Comparison of ENCODE assay signal across 25 mouse cellular contexts in the genomic region with DNA sequence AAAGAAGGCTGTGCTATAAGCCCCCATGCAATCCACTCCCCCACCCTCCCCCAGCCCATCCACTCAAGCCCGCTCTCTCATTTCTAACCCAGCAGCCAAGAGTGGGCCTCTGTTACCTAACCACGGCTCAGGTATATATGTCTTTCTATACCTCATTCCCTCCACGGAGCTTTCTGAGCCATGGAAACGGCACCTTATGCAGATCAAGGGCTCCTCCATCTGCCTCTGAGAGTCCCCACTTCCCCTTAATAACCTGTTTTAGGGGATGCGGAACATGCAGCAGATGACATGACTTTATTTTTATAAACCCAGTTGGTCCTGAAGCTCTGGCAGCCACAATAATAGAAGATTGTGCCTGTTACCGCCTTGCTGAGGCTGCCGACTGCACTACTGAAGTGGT.
DNase-seq lines count a peak whose midpoint lies in the region; ATAC-seq and TF ChIP-seq lines count a peak whose summit lies in the region.
"Had no signal": no experiment of that assay in that cellular context is flagged by ENCODE, and none has a peak within 500 bp of the region (broad histone marks: within the 10 kb centered on the region; RNA-seq: fewer than 3 reads in every experiment).

No protein-coding gene starts in this region.

- peaks cover 16% of the 10 kb centered on the region for H3K4me1 ChIP-seq in forebrain, embryonic 15.5 days
- H3K4me1 ChIP-seq in forebrain, embryonic 16.5 days (replicated peaks; ENCODE audit: control insufficient read depth, insufficient read depth, low read length), result peaks cover 12% of the 10 kb centered on the region; the same call in 1 of the 2 replicates
- peaks cover 8% of the 10 kb centered on the region; the same call in 1 of the 2 replicates for H3K4me1 ChIP-seq in midbrain, embryonic 12.5 days
- peaks cover 33% of the 10 kb centered on the region for H3K4me1 ChIP-seq in neural tube, embryonic 15.5 days
- H3K4me1 ChIP-seq: megakaryocyte, embryonic 14.5 days had no signal

- H3K4me3 ChIP-seq in forebrain, embryonic 15.5 days, result no peak overlapping the region
- no peak overlapping the region for H3K4me3 ChIP-seq in forebrain, embryonic 16.5 days (replicated peaks; ENCODE audit: low read length)
- H3K4me3 ChIP-seq in layer of hippocampus, adult 2 months, result no peak overlapping the region
- no peak overlapping the region for H3K4me3 ChIP-seq in midbrain, embryonic 12.5 days
- no peak overlapping the region for H3K4me3 ChIP-seq in neural tube, embryonic 15.5 days (replicated peaks)
- H3K4me3 ChIP-seq: embryonic facial prominence, embryonic 10.5 days; forebrain, embryonic 13.5 days; gastrocnemius, adult 2 months; heart, embryonic 10.5 days; megakaryocyte, embryonic 14.5 days; myocyte had no signal

- no peaks in the 10 kb centered on the region for H3K9me3 ChIP-seq in forebrain, embryonic 15.5 days
- H3K9me3 ChIP-seq in forebrain, embryonic 16.5 days (ENCODE audit: control insufficient read depth, low read length), result no peaks in the 10 kb centered on the region
- no peaks in the 10 kb centered on the region for H3K9me3 ChIP-seq in midbrain, embryonic 12.5 days
- no peaks in the 10 kb centered on the region for H3K9me3 ChIP-seq in neural tube, embryonic 15.5 days (replicated peaks)
- H3K9me3 ChIP-seq: embryonic facial prominence, embryonic 10.5 days; forebrain, embryonic 13.5 days; heart, embryonic 10.5 days; megakaryocyte, embryonic 14.5 days had no signal

- no peaks in the 10 kb centered on the region for H3K27me3 ChIP-seq in forebrain, embryonic 15.5 days
- no peaks in the 10 kb centered on the region for H3K27me3 ChIP-seq in forebrain, embryonic 16.5 days (replicated peaks; ENCODE audit: control insufficient read depth, insufficient read depth, low read length)
- H3K27me3 ChIP-seq in midbrain, embryonic 12.5 days, result no peaks in the 10 kb centered on the region
- no peaks in the 10 kb centered on the region for H3K27me3 ChIP-seq in neural tube, embryonic 15.5 days (replicated peaks)
- H3K27me3 ChIP-seq: forebrain, embryonic 13.5 days had no signal

- H3K4me2 ChIP-seq in forebrain, embryonic 15.5 days (replicated peaks), result no peak overlapping the region
- no peak overlapping the region for H3K4me2 ChIP-seq in forebrain, embryonic 16.5 days (ENCODE audit: low read length)
- no peak overlapping the region for H3K4me2 ChIP-seq in midbrain, embryonic 12.5 days (replicated peaks)
- no peak overlapping the region for H3K4me2 ChIP-seq in neural tube, embryonic 15.5 days
- H3K4me2 ChIP-seq: forebrain, embryonic 13.5 days; liver, embryonic 11.5 days had no signal

- TF ChIP-seq CTCF in layer of hippocampus, adult 2 months (conservative IDR thresholded peaks at IDR 0.05), result no peak

- WGBS in forebrain, embryonic 15.5 days, result 60% methylated on average over 7 of the region's 7 CpGs
- 71% methylated on average over 7 of the region's 7 CpGs for WGBS in forebrain, embryonic 16.5 days
- 86% methylated on average over 7 of the region's 7 CpGs for WGBS in midbrain, embryonic 12.5 days
- WGBS in neural tube, embryonic 15.5 days, result 58% methylated on average over 7 of the region's 7 CpGs

- no peaks in the 10 kb centered on the region for H3K36me3 ChIP-seq in forebrain, embryonic 15.5 days
- no peaks in the 10 kb centered on the region for H3K36me3 ChIP-seq in forebrain, embryonic 16.5 days (ENCODE audit: control insufficient read depth, insufficient read depth)
- H3K36me3 ChIP-seq in midbrain, embryonic 12.5 days, result no peaks in the 10 kb centered on the region
- H3K36me3 ChIP-seq in neural tube, embryonic 15.5 days, result no peaks in the 10 kb centered on the region
- H3K36me3 ChIP-seq: embryonic facial prominence, embryonic 10.5 days; G1E; heart, embryonic 10.5 days had no signal

- DNase-seq in layer of hippocampus, adult 2 months (ENCODE audit: low spot score in 2 of 2), result no peak
- DNase-seq in layer of hippocampus, postnatal 14 days (ENCODE audit: low spot score in 2 of 2), result no peak
- DNase-seq in retina, postnatal 1 day, result no peak
- DNase-seq in urinary bladder, postnatal 36 days (ENCODE audit: low spot score in 2 of 2), result no peak
- DNase-seq: adrenal gland, postnatal 10 days; cerebellum, adult 11-12 months; cerebellum, postnatal 36 days; gastrocnemius, adult 2 months; kidney, adult 18-20 months; lung, adult 2 months; right cerebral cortex, adult 18-20 months; thymus, postnatal 36 days had no signal

- peak overlapping the region; percentile 38 for H3K27ac ChIP-seq in forebrain, embryonic 15.5 days (replicated peaks)
- H3K27ac ChIP-seq in forebrain, embryonic 16.5 days (ENCODE audit: low read length), result no peak overlapping the region
- H3K27ac ChIP-seq in layer of hippocampus, adult 2 months, result peak overlapping the region; percentile 79
- H3K27ac ChIP-seq in midbrain, embryonic 12.5 days (replicated peaks), result 0 out of 2 replicates have a peak overlapping the region, but pooled peaks have one; percentile 4
- H3K27ac ChIP-seq in neural tube, embryonic 15.5 days (replicated peaks), result peak overlapping the region; percentile 41; the same call in 1 of the 2 replicates
- H3K27ac ChIP-seq: embryonic facial prominence, embryonic 10.5 days; forebrain, embryonic 13.5 days; gastrocnemius, adult 2 months; heart, embryonic 10.5 days; kidney, postnatal 0 days had no signal

- H3K9ac ChIP-seq in forebrain, embryonic 15.5 days (replicated peaks), result no peak overlapping the region
- no peak overlapping the region for H3K9ac ChIP-seq in forebrain, embryonic 16.5 days (replicated peaks; ENCODE audit: low read depth, low read length)
- no peak overlapping the region for H3K9ac ChIP-seq in midbrain, embryonic 12.5 days (replicated peaks)
- H3K9ac ChIP-seq in neural tube, embryonic 15.5 days (replicated peaks), result no peak overlapping the region; the same call in 1 of the 2 replicates
- H3K9ac ChIP-seq: forebrain, embryonic 13.5 days had no signal

- ATAC-seq in forebrain, embryonic 15.5 days (replicated peaks), result no peak
- no peak for ATAC-seq in forebrain, embryonic 16.5 days
- no peak for ATAC-seq in midbrain, embryonic 12.5 days (ENCODE audit: low FRiP score, low read depth)
- no peak for ATAC-seq in neural tube, embryonic 15.5 days (ENCODE audit: low FRiP score)
- ATAC-seq: activated CD4-positive, CD25-positive, alpha-beta regulatory T cell, adult 4 months; forebrain, embryonic 13.5 days had no signal
